Mouse (Mus musculus) forebrain, embryonic 11.5 days (tissue): ENCODE results near the gene Eif4a2. TPM values are rescaled to one million over a fixed set of nuclear protein-coding genes. Genes with fewer than 3 reads are reported as not detected.
A peak's percentile ranks its signal among the peaks of the same experiment; 100 is the strongest.

ENCODE experiments used
- ATAC-seq: fragments of 200-750 bp; cut with Nextera tagmentation; replicated peaks from 2 replicates; pipeline ENCODE4 v1.8.0; 2017; ENCODE audit warnings: moderate TSS enrichment; ENCODE audit not compliant: low FRiP score
- DNase-seq: peaks from one replicate; pipeline ENCODE4 v3.0.0-alpha.2; 2017; ENCODE audit warnings: low spot score
- H3K27ac ChIP-seq: fragments of 300-500 bp; sonication (generic); 2 replicates; pipeline ENCODE4 v1.5.1; 2014; ENCODE audit warnings: low read depth, low read length
- H3K27me3 ChIP-seq: fragments of 300-500 bp; sonication (generic); 2 replicates; pipeline ENCODE4 v1.6.1; 2014; ENCODE audit warnings: mild to moderate bottlenecking, low read length, mixed read lengths; ENCODE audit not compliant: control insufficient read depth, insufficient read depth
- H3K36me3 ChIP-seq: fragments of 300-500 bp; sonication (generic); 2 replicates; pipeline ENCODE4 v1.6.1; 2014; ENCODE audit warnings: mild to moderate bottlenecking, low read length, moderate library complexity, mixed read lengths; ENCODE audit not compliant: control insufficient read depth, insufficient read depth
- H3K4me1 ChIP-seq: fragments of 300-500 bp; sonication (generic); replicated peaks from 2 replicates; pipeline ENCODE4 v1.6.1; 2014; ENCODE audit warnings: low read length, mixed read lengths; ENCODE audit not compliant: control insufficient read depth, insufficient read depth
- H3K4me2 ChIP-seq: fragments of 300-500 bp; sonication (generic); 2 replicates; pipeline ENCODE4 v1.6.1; 2014; ENCODE audit warnings: low read depth, mild to moderate bottlenecking, low read length, moderate library complexity, mixed read lengths; ENCODE audit not compliant: severe bottlenecking
- H3K4me3 ChIP-seq: fragments of 300-500 bp; sonication (generic); 2 replicates; pipeline ENCODE4 v1.5.1; 2014; ENCODE audit warnings: low read depth, low read length
- H3K9ac ChIP-seq: fragments of 300-500 bp; sonication (generic); 2 replicates; pipeline ENCODE4 v1.6.1; 2014; ENCODE audit warnings: low read length
- H3K9me3 ChIP-seq: fragments of 300-500 bp; sonication (generic); 2 replicates; pipeline ENCODE4 v1.6.1; 2016; ENCODE audit warnings: low read length, mixed read lengths; ENCODE audit not compliant: control insufficient read depth
- WGBS: fragments of 180-500 bp; shearing (Covaris S2); extraction: QIAGEN DNeasy Blood & Tissue Kit; methylation state at CpG from one replicate; pipeline ENCODE4 v1.1.7; 2014; 5-methylcytosine and 5-hydroxymethylcytosine counted together
- polyA plus RNA-seq: library from polyadenylated mRNA; unstranded; fragments of >200 nt; fragmentation: Nextera tagmentation; extraction: Ambion mirVana; gene quantifications from 2 replicates; pipeline ENCODE4 v1.2.1, GENCODE M21; 2014

The Eif4a2 gene
- polyA plus RNA-seq, 1 experiment from 2014 or later: 204 TPM

DNA sequence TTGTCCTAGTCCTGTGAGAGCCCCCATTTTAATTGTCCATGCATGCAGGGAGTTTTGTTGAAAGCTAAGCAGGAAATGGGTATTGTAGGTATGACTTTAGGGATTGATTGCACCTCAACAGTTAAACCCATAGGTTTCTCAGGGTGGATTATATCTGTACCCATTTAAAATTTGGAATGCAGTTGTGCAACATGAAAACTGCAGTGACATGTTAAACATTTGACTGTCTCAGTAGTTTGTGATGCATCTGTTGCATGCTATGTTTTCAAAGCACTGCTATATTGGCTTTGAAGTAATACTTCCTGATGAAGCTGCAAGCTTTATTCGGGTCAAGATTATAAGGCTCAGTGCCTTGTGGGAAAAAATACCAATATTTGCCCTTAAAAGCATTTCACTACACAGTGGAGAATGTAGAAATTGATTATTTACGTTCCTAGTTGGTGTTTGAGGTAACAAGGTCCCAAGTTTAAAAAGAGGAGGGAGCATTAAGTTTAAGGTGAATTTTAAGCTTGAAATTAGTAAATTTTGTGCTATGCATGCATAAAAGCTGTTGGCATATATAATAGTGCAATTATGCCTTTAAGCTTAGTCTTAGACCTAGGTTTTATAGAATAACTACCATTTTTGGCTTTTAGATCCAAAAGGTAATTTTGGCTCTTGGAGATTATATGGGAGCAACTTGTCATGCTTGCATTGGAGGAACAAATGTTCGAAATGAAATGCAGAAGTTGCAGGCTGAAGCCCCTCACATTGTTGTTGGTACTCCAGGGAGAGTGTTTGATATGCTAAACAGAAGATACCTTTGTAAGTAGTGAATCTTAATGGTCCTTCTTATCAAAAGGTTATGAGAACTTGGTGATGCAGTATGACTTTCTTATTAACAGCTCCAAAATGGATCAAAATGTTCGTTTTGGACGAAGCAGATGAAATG is 2.4 kb downstream of the Eif4a2 start:
- Histone ChIP-seq H3K4me2 (peak overlapping the region; percentile 66), H3K27me3 (no peaks in the 10 kb centered on the region), H3K27ac (0 out of 2 replicates have a peak overlapping the region, but pooled peaks have one; percentile 6), H3K4me3 (peak overlapping the region; percentile 81), H3K36me3 (peaks cover 10% of the 10 kb centered on the region), H3K4me1 (peaks cover 7% of the 10 kb centered on the region; the same call in 1 of the 2 replicates), H3K9ac (peak overlapping the region; percentile 96), H3K9me3 (no peaks in the 10 kb centered on the region)
- ATAC-seq: no peak
- 68% methylated on average over 5 of the region's 5 CpGs for WGBS
- no peak for DNase-seq

DNA sequence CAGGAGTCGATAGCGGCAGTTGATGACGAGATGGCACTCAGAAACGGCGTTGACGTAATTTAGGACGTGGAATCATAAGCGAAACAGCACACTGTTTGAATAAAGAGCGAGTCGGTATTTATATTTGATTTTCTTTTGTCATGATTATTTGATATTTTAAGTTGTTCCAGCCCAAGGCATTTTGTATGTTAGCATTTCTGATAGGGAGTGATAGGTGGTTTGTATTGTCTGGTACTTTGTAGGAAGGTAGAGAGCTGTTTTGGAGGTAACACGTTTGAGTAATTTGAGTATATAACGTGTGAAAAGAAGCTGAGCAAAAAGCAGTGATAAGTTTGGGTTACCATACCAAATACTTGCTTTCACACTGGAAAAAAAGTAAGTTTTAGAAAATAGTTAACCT is 5.1 kb downstream of the Eif4a2 start:
- ATAC-seq: no peak
- peaks cover 10% of the 10 kb centered on the region for H3K36me3 ChIP-seq
- WGBS: 88% methylated on average over 12 of the region's 12 CpGs

DNA sequence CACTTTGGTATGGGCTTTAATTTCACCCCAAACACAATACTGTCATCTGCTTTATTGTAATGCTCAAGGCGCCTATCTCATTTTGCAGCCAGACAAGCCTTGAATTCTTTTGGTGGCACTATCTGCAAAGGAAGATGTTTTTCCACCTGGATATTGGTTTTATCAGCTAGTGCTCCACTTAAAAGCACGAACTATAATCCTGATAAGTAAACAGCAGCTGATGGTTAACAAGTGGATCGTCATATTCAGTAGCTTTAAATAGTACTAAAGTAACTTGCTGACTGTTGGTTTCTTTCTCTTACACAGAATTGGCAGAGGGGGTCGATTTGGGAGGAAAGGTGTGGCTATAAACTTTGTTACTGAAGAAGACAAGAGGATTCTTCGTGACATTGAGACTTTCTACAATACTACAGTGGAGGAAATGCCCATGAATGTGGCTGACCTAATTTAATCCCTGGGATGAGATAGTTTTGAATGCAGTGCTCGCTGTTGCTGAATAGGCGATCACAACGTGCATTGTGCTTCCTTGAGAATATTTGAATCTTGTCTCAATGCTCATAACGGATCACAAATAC is 5.7 kb downstream of the Eif4a2 start:
- Histone ChIP-seq H3K4me2 (no peak overlapping the region), H3K27me3 (no peaks in the 10 kb centered on the region), H3K36me3 (peaks cover 10% of the 10 kb centered on the region), H3K4me3 (no peak overlapping the region), H3K9ac (no peak overlapping the region), H3K9me3 (no peaks in the 10 kb centered on the region), H3K27ac (no peak overlapping the region), H3K4me1 (peaks cover 7% of the 10 kb centered on the region; the same call in 1 of the 2 replicates)
- 66% methylated on average over 9 of the region's 9 CpGs for whole genome bisulfite sequencing
- DNase-seq (no peak), ATAC-seq (no peak)

More for the DNA sequence above, 5.1 kb downstream of the Eif4a2 start:
- no peak for DNase-seq
- Histone ChIP-seq H3K4me1 (peaks cover 7% of the 10 kb centered on the region; the same call in 1 of the 2 replicates), H3K9me3 (no peaks in the 10 kb centered on the region), H3K9ac (no peak overlapping the region), H3K27ac (no peak overlapping the region), H3K4me2 (no peak overlapping the region), H3K27me3 (no peaks in the 10 kb centered on the region), H3K4me3 (no peak overlapping the region)

DNA sequence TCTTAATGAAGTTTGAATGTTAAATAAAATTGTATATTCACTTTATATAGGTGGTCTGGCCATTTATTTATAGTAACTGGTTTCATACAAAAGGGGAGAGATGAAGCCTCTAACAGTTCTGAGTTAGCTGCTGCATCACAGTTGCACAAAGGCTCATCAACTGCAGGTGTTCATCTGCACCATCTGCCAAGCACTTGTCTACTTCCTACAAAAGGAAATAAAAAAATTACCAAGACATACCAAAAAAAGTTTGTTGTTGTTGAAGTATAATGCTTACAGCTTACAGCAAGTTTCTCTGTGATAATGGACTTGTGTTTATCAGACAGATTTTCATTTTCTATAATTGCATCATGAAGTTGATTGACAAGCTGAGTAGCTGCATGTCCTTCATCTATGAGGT is 6.7 kb downstream of the Eif4a2 start:
- Histone ChIP-seq H3K4me2 (no peak overlapping the region), H3K27me3 (no peaks in the 10 kb centered on the region), H3K27ac (no peak overlapping the region), H3K4me3 (no peak overlapping the region), H3K4me1 (peaks cover 7% of the 10 kb centered on the region; the same call in 1 of the 2 replicates), H3K9me3 (no peaks in the 10 kb centered on the region), H3K9ac (no peak overlapping the region), H3K36me3 (peaks cover 10% of the 10 kb centered on the region)
- DNase-seq: no peak
- no peak for ATAC-seq

DNA sequence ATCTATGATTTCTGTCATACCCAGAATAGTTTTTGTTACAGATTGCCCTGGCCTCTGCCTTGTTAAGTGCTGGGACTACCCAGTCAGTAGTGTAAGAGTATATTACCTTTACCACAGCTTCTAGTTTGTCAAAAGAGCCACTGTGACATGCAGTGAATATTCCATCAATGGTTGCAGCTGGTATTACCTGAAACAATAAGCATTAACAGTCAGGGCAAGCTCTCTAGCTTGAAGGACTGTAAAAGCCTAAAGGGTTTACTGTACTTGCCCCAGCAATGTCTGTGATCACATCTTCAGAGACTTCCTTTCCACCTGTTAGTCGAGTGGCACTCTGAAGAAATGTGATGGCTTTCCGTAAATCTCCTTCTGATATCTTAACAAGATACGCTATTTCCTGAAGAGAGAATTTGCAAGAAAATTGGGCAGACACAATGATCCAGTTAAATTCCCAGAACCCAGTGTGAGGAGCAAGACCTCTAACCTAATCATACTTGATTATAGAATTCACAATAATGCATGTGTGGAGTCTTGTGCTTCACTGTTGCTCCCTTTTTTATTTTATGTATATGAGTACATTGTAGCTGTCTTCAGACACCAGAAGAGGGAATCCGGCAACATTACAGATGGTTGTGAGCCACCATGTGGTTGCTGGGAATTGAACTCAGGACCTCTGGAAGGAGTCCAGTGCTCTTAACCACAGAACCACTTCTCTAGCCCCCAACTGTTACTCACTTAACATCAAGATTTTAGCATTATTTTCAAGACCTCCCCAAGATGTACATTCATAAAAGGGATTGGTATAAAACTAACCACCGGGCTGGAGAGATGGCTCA is 7.3 kb downstream of the Eif4a2 start:
- Histone ChIP-seq H3K27ac (no peak overlapping the region), H3K36me3 (peaks cover 3% of the 10 kb centered on the region), H3K9ac (no peak overlapping the region), H3K9me3 (no peaks in the 10 kb centered on the region), H3K27me3 (no peaks in the 10 kb centered on the region), H3K4me1 (peaks cover under 1% of the 10 kb centered on the region; the same call in 1 of the 2 replicates), H3K4me3 (no peak overlapping the region), H3K4me2 (no peak overlapping the region)
- 68% methylated on average over 5 of the region's 5 CpGs for WGBS
- peak; percentile 45; the same call in 1 of the 2 replicates for ATAC-seq
- DNase-seq: no peak

DNA sequence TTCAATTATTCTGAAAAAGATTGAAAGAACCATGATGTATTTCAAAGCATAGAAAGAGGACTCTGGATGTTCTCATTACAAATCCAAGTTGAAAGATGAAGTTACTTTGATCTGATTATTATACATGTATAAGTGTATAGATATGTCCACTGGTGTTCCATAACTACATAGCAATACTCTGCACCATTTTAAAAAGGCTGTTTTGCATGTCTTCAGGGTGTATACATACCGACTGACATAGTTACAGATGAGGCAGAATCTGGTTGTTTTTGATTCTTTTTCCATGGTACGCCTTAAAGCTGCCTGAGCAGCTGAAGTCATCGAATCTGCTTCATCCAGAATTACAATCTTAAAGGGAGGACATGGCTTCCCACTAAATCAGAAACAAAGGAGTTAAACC is 8.2 kb downstream of the Eif4a2 start:
- Histone ChIP-seq H3K9me3 (no peaks in the 10 kb centered on the region), H3K4me1 (no peaks in the 10 kb centered on the region), H3K27me3 (no peaks in the 10 kb centered on the region), H3K4me3 (no peak overlapping the region), H3K27ac (no peak overlapping the region), H3K9ac (no peak overlapping the region), H3K4me2 (no peak overlapping the region), H3K36me3 (peaks cover 3% of the 10 kb centered on the region; the same call in 1 of the 2 replicates)
- ATAC-seq: no peak
- 91% methylated on average over 3 of the region's 3 CpGs for WGBS
- no peak for DNase-seq

DNA sequence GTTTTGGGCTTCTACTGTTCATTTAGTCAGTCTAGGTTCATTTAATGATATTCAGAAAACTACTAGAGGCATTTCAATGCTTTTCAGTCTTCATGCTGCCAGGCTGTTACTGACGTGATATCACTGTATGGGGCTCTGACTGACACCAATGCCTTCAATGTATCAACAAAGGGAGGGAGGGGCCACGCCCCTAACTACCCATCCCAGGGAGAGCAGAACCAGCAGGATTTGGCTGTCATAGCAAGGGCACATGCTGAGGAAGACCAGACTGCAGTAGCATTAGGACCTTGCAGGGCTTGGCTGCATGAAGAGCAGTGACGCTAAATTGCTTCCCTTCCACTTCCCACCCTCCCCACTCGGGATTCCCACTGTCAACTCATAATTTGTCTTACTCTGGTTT is 9.9 kb downstream of the Eif4a2 start:
- Histone ChIP-seq H3K27me3 (no peaks in the 10 kb centered on the region), H3K9me3 (no peaks in the 10 kb centered on the region), H3K9ac (no peak overlapping the region), H3K36me3 (no peaks in the 10 kb centered on the region; the same call in 1 of the 2 replicates), H3K4me2 (no peak overlapping the region), H3K4me1 (no peaks in the 10 kb centered on the region), H3K27ac (no peak overlapping the region), H3K4me3 (no peak overlapping the region)
- ATAC-seq: 0 out of 2 replicates have a peak, but pooled peaks have one; percentile 36
- DNase-seq: no peak
- WGBS: 77% methylated on average over 4 of the region's 4 CpGs

DNA sequence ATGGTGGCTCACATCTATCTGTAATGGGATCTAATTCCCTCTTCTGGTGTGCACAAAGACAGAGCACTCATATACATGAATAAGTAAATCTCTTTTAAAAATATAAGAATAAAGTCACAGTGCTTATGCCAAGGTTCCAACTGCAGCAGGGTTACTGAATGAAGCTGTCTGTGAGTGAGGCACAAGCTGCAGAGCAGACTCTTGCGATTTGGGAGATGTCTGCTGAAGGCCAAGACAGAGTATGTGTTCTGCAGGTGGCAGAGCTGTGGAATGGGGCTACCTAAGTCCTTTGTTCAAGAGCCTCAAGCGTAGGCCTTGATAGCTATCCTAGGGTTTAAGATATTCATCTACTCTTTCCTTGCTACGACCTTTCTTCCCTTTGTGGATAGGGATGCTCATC is 15.2 kb downstream of the Eif4a2 start:
- no peak overlapping the region for H3K4me3 ChIP-seq
- no peak overlapping the region for H3K27ac ChIP-seq
- no peak overlapping the region for H3K9ac ChIP-seq
- no peaks in the 10 kb centered on the region for H3K9me3 ChIP-seq
- no peak overlapping the region for H3K4me2 ChIP-seq
- no peaks in the 10 kb centered on the region for H3K27me3 ChIP-seq
- ATAC-seq (no peak), DNase-seq (no peak)
- H3K36me3 ChIP-seq: peaks cover 2% of the 10 kb centered on the region; the same call in 1 of the 2 replicates
- WGBS: 96% methylated on average over 3 of the region's 3 CpGs
- H3K4me1 ChIP-seq: 0 out of 2 replicates have a peak, but pooled peaks cover 2% of the 10 kb centered on the region
